ENCODE assay signal across 29 mouse cellular contexts in genomic region chr5:150478612-150479011, GRCm38 (mm10). TPM values are rescaled to one million over a fixed set of nuclear protein-coding genes. Genes with fewer than 3 reads are reported as not detected.
DNase-seq lines count a peak whose midpoint lies in the region; ATAC-seq and TF ChIP-seq lines count a peak whose summit lies in the region.
"Had no signal": no experiment of that assay in that cellular context is flagged by ENCODE, and none has a peak within 500 bp of the region (broad histone marks: within the 10 kb centered on the region; RNA-seq: fewer than 3 reads in every experiment).

No protein-coding gene starts in this region.

- 39% methylated on average over 4 of the region's 4 CpGs for WGBS in heart, embryonic 16.5 days

- H3K4me3 ChIP-seq in gastrocnemius, adult 2 months = no peak overlapping the region
- no peak overlapping the region for H3K4me3 ChIP-seq in heart, embryonic 16.5 days (ENCODE audit: low read length)
- H3K4me3 ChIP-seq: embryonic facial prominence, embryonic 13.5 days; hindbrain, embryonic 12.5 days; left cerebral cortex, adult 2 months; limb, embryonic 10.5 days; megakaryocyte, embryonic 14.5 days; midbrain, embryonic 15.5 days; myocyte; stomach, embryonic 15.5 days had no signal

- no peak for TF ChIP-seq CTCF in gastrocnemius, adult 2 months (IDR thresholded peaks at IDR 0.05)

- peak overlapping the region; percentile 48; the same call in 1 of the 2 replicates for H3K27ac ChIP-seq in gastrocnemius, adult 2 months
- H3K27ac ChIP-seq in heart, embryonic 16.5 days (ENCODE audit: low read length) = peak overlapping the region; percentile 63
- H3K27ac ChIP-seq: embryonic facial prominence, embryonic 13.5 days; hindbrain, embryonic 12.5 days; left cerebral cortex, adult 2 months; limb, embryonic 10.5 days; midbrain, embryonic 15.5 days; stomach, embryonic 15.5 days had no signal

- H3K27me3 ChIP-seq in heart, embryonic 16.5 days (ENCODE audit: control insufficient read depth, insufficient read depth, low read length) = no peaks in the 10 kb centered on the region
- H3K27me3 ChIP-seq: embryonic facial prominence, embryonic 13.5 days; hindbrain, embryonic 12.5 days; megakaryocyte, embryonic 14.5 days; midbrain, embryonic 15.5 days; stomach, embryonic 15.5 days had no signal

- H3K4me1 ChIP-seq in heart, embryonic 16.5 days (ENCODE audit: control insufficient read depth, insufficient read depth, low read length) = no peaks in the 10 kb centered on the region
- H3K4me1 ChIP-seq: embryonic facial prominence, embryonic 13.5 days; hindbrain, embryonic 12.5 days; limb, embryonic 10.5 days; midbrain, embryonic 15.5 days; stomach, embryonic 15.5 days had no signal

- DNase-seq in gastrocnemius, adult 2 months = no peak
- DNase-seq in gastrocnemius, postnatal 36 days = no peak
- peak; percentile 23 for DNase-seq in kidney, postnatal 14 days
- no peak for DNase-seq in kidney, adult 8-10 months
- peak; percentile 15 for DNase-seq in 416B (ENCODE audit: low read depth)
- no peak for DNase-seq in thymus, postnatal 36 days
- DNase-seq in right cerebral cortex, adult 2 months (ENCODE audit: low spot score in 2 of 2) = no peak
- DNase-seq: adrenal gland, postnatal 10 days; cerebellum, adult 9-11 months; gastrocnemius, postnatal 14 days; kidney, adult 18-20 months; layer of hippocampus, adult 9-11 months; right cerebral cortex, postnatal 25 days; thymus, adult 18-20 months had no signal

- H3K4me2 ChIP-seq in heart, embryonic 16.5 days (ENCODE audit: low read depth, low read length) = no peak overlapping the region
- H3K4me2 ChIP-seq: embryonic facial prominence, embryonic 13.5 days; hindbrain, embryonic 12.5 days; midbrain, embryonic 15.5 days; stomach, embryonic 15.5 days had no signal

- ATAC-seq in heart, embryonic 16.5 days (replicated peaks; ENCODE audit: extremely low read depth, insufficient read depth, low FRiP score) = peak; percentile 41
- ATAC-seq: activated CD4-positive, CD25-positive, alpha-beta regulatory T cell, adult 4 months; CD4-positive, CD25-positive, alpha-beta regulatory T cell, adult 4 months; forebrain, embryonic 14.5 days; midbrain, embryonic 15.5 days had no signal

- peaks cover 52% of the 10 kb centered on the region for H3K36me3 ChIP-seq in heart, embryonic 16.5 days (ENCODE audit: control insufficient read depth, insufficient read depth)
- H3K36me3 ChIP-seq: limb, embryonic 10.5 days; stomach, embryonic 15.5 days had no signal

- H3K9me3 ChIP-seq in heart, embryonic 16.5 days (replicated peaks; ENCODE audit: control insufficient read depth, low read length) = no peaks in the 10 kb centered on the region
- H3K9me3 ChIP-seq: hindbrain, embryonic 12.5 days; limb, embryonic 10.5 days; midbrain, embryonic 15.5 days; stomach, embryonic 15.5 days had no signal

- no peak overlapping the region for H3K9ac ChIP-seq in heart, embryonic 16.5 days (ENCODE audit: low read length)
- H3K9ac ChIP-seq: embryonic facial prominence, embryonic 13.5 days; hindbrain, embryonic 12.5 days; midbrain, embryonic 15.5 days; stomach, embryonic 15.5 days had no signal

- intact Hi-C loops in gastrocnemius, adult 2 months (cut with DNase I) = no loop called here
- intact Hi-C loops in gastrocnemius, postnatal 36 days (cut with DNase I) = no loop called here

RNA-seq across cellular contexts. Expression of gene Zar1l, which starts 39.4 kb away (rescaled TPM):
- total RNA-seq in gastrocnemius, adult 2 months (2021) = not detected
- not detected for total RNA-seq in gastrocnemius, postnatal 36 days (2021)
- polyA plus RNA-seq in heart, embryonic 16.5 days (2015; fragmentation: Nextera tagmentation; extraction: Ambion mirVana) = not detected in 2 replicates
- total RNA-seq: adrenal gland, postnatal 10 days; ES-E14; gastrocnemius, postnatal 14 days; liver, adult 2 months had no signal
- polyA plus RNA-seq: activated CD4-positive, CD25-positive, alpha-beta regulatory T cell, adult 4 months; CD4-positive, CD25-positive, alpha-beta regulatory T cell, adult 4 months; embryonic facial prominence, embryonic 13.5 days; forebrain, embryonic 14.5 days; hindbrain, embryonic 12.5 days; limb, embryonic 10.5 days; liver, adult 2 months; midbrain, embryonic 15.5 days; myocyte; neural tube, embryonic 14.5 days; stomach, embryonic 15.5 days had no signal

RNA-seq across cellular contexts. Expression of gene Brca2, which starts 43.8 kb away (rescaled TPM):
- under 1 TPM; 0.61 to 0.95 TPM for total RNA-seq in gastrocnemius, adult 2 months (2021)
- total RNA-seq in gastrocnemius, postnatal 36 days (2021) = 1 to 10 TPM; 1.0 to 1.2 TPM
- polyA plus RNA-seq in heart, embryonic 16.5 days (2015; fragmentation: Nextera tagmentation; extraction: Ambion mirVana) = 13.8 and 15.1 TPM in 2 replicates

Comparison
In these comparisons a context has a peak if more than half of its experiments do, and no peak if none do; other contexts are left out.
1. DNase-seq: peak in kidney, postnatal 14 days (single experiment) and 416B (single experiment); none in gastrocnemius, adult 2 months (single experiment), gastrocnemius, postnatal 36 days (0 of 2), kidney, adult 8-10 months (0 of 2), thymus, postnatal 36 days (0 of 2) and right cerebral cortex, adult 2 months (0 of 2).